ENCODE assay signal across 9 mouse cellular contexts in genomic region chr4:97779003-97779930, GRCm38 (mm10). TPM values are rescaled to one million over a fixed set of nuclear protein-coding genes. Genes with fewer than 3 reads are reported as not detected.
DNase-seq lines count a peak whose midpoint lies in the region; ATAC-seq and TF ChIP-seq lines count a peak whose summit lies in the region.
"Had no signal": no experiment of that assay in that cellular context is flagged by ENCODE, and none has a peak within 500 bp of the region (broad histone marks: within the 10 kb centered on the region; RNA-seq: fewer than 3 reads in every experiment).

No protein-coding gene starts in this region.

- peak overlapping the region; percentile 100 for H3K4me3 ChIP-seq in liver, adult 2 months (ENCODE audit: insufficient read depth, low read depth, low read length)
- H3K4me3 ChIP-seq in forebrain, embryonic 10.5 days, result peak overlapping the region; percentile 81
- peak overlapping the region; percentile 95 for H3K4me3 ChIP-seq in kidney, postnatal 0 days (replicated peaks; ENCODE audit: low read depth, low read length)
- H3K4me3 ChIP-seq in olfactory bulb, adult 2 months (ENCODE audit: insufficient read depth, low read depth, low read length), result peak overlapping the region; percentile 58; the same call in 1 of the 2 replicates
- H3K4me3 ChIP-seq: myocyte had no signal

- no peak for TF ChIP-seq CTCF in liver, adult 2 months (IDR thresholded peaks at IDR 0.05; ENCODE audit: low read depth, low read length)
- TF ChIP-seq CTCF in kidney, postnatal 0 days (IDR thresholded peaks at IDR 0.05; ENCODE audit: low read depth), result no peak
- no peak for TF ChIP-seq CTCF in olfactory bulb, adult 2 months (IDR thresholded peaks at IDR 0.05; ENCODE audit: insufficient read depth, low read depth, low read length)

- no peaks in the 10 kb centered on the region for H3K27me3 ChIP-seq in liver, adult 2 months (ENCODE audit: control insufficient read depth, insufficient read depth, low read length)
- peaks cover 98% of the 10 kb centered on the region for H3K27me3 ChIP-seq in forebrain, embryonic 10.5 days (ENCODE audit: poor library complexity, severe bottlenecking)
- H3K27me3 ChIP-seq in kidney, postnatal 0 days (ENCODE audit: insufficient read depth, low read length), result no peaks in the 10 kb centered on the region; the same call in 1 of the 2 replicates

- peaks cover 11% of the 10 kb centered on the region for H3K9me3 ChIP-seq in forebrain, embryonic 10.5 days
- no peaks in the 10 kb centered on the region for H3K9me3 ChIP-seq in kidney, postnatal 0 days (replicated peaks; ENCODE audit: low read length)

- H3K9ac ChIP-seq in liver, adult 2 months (ENCODE audit: low read depth, low read length), result peak overlapping the region; percentile 100
- H3K9ac ChIP-seq in kidney, postnatal 0 days (ENCODE audit: low read depth, low read length), result peak overlapping the region; percentile 94

- H3K27ac ChIP-seq in liver, adult 2 months (replicated peaks; ENCODE audit: insufficient read depth, low read depth, low read length), result peak overlapping the region; percentile 99
- peak overlapping the region; percentile 95 for H3K27ac ChIP-seq in forebrain, embryonic 10.5 days
- peak overlapping the region; percentile 93 for H3K27ac ChIP-seq in kidney, postnatal 0 days
- H3K27ac ChIP-seq in olfactory bulb, adult 2 months (ENCODE audit: insufficient read depth, low read depth, low read length), result peak overlapping the region; percentile 47

- H3K79me2 ChIP-seq in liver, adult 2 months (ENCODE audit: control insufficient read depth, insufficient read depth, low read length), result peaks cover 13% of the 10 kb centered on the region

- DNase-seq in liver, adult 2 months (ENCODE audit: extremely low read depth, low read depth, low spot score), result peak; percentile 69
- DNase-seq in liver, result no peak
- no peak for DNase-seq in forebrain, embryonic 10.5 days (ENCODE audit: extremely low spot score, low spot score)
- peak; percentile 67 for DNase-seq in kidney, postnatal 0 days (ENCODE audit: low spot score)
- no peak for DNase-seq in cerebellum, postnatal 4 days (ENCODE audit: low spot score in 2 of 2)
- DNase-seq in T-cell, adult 2 months (ENCODE audit: low spot score), result no peak
- no peak for DNase-seq in cerebellum, postnatal 25 days

- H3K36me3 ChIP-seq in liver, adult 2 months (ENCODE audit: control insufficient read depth, insufficient read depth, low read length), result peaks cover 15% of the 10 kb centered on the region
- H3K36me3 ChIP-seq in forebrain, embryonic 10.5 days (replicated peaks), result peaks cover 19% of the 10 kb centered on the region
- H3K36me3 ChIP-seq in kidney, postnatal 0 days (ENCODE audit: insufficient read depth, low read length), result 0 out of 2 replicates have a peak, but pooled peaks cover 3% of the 10 kb centered on the region

- no peak for ATAC-seq in kidney, postnatal 0 days (replicated peaks; ENCODE audit: low FRiP score, low read depth)

- TF ChIP-seq POLR2A in liver, adult 2 months (IDR thresholded peaks at IDR 0.05; ENCODE audit: extremely low read depth, insufficient read depth, low read length), result no peak
- TF ChIP-seq POLR2A in olfactory bulb, adult 2 months (IDR thresholded peaks at IDR 0.05; ENCODE audit: insufficient read depth, low read depth, low read length), result no peak

- peak overlapping the region; percentile 89 for H3K4me2 ChIP-seq in kidney, postnatal 0 days (ENCODE audit: low read length)

- WGBS in liver, adult 2 months, result 11% methylated on average over 18 of the region's 18 CpGs
- WGBS in forebrain, embryonic 10.5 days, result 5% methylated on average over 18 of the region's 18 CpGs
- 17% methylated on average over 18 of the region's 18 CpGs for WGBS in kidney, postnatal 0 days
- 55% methylated on average over 18 of the region's 18 CpGs for WGBS in olfactory bulb, adult 2 months

- peaks cover 20% of the 10 kb centered on the region for H3K4me1 ChIP-seq in liver, adult 2 months (ENCODE audit: control insufficient read depth, insufficient read depth, low read length)
- H3K4me1 ChIP-seq in forebrain, embryonic 10.5 days, result peaks cover 51% of the 10 kb centered on the region
- no peaks in the 10 kb centered on the region; the same call in 1 of the 2 replicates for H3K4me1 ChIP-seq in kidney, postnatal 0 days (replicated peaks; ENCODE audit: insufficient read depth, low read length)
- H3K4me1 ChIP-seq in olfactory bulb, adult 2 months (ENCODE audit: control insufficient read depth, insufficient read depth, low read length), result peaks cover 7% of the 10 kb centered on the region; the same call in 1 of the 2 replicates

RNA-seq across cellular contexts. Expression of gene E130114P18Rik, which starts 1.4 kb away (rescaled TPM):
- total RNA-seq in liver, adult 2 months (2014; rRNA removed), result not detected in 2 replicates
- polyA plus RNA-seq in liver, adult 2 months (2012; rRNA removed), result not detected in 2 replicates
- polyA plus RNA-seq in forebrain, embryonic 10.5 days (2016; fragmentation: Nextera tagmentation; extraction: Ambion mirVana), result 14.3 and 21.3 TPM in 2 replicates
- 0.38 and 0.71 TPM in 2 replicates for polyA plus RNA-seq in kidney, postnatal 0 days (2015; fragmentation: Nextera tagmentation; extraction: Ambion mirVana)
- polyA plus RNA-seq in olfactory bulb, adult 2 months (2012; ENCODE audit: insufficient read depth, insufficient read length, low replicate concordance, missing spikeins), result not detected in 2 replicates
- polyA plus RNA-seq: myocyte had no signal

RNA-seq across cellular contexts. Expression of gene Nfia, which starts 6.7 kb away (rescaled TPM):
- total RNA-seq in liver, adult 2 months (2014; rRNA removed), result 12.5 and 20.0 TPM in 2 replicates
- polyA plus RNA-seq in liver, adult 2 months (2012; rRNA removed), result 31.7 and 32.2 TPM in 2 replicates
- polyA plus RNA-seq in forebrain, embryonic 10.5 days (2016; fragmentation: Nextera tagmentation; extraction: Ambion mirVana), result 10.9 and 17.6 TPM in 2 replicates
- polyA plus RNA-seq in kidney, postnatal 0 days (2015; fragmentation: Nextera tagmentation; extraction: Ambion mirVana), result 25.9 and 29.1 TPM in 2 replicates
- polyA plus RNA-seq in olfactory bulb, adult 2 months (2012; ENCODE audit: insufficient read depth, insufficient read length, low replicate concordance, missing spikeins), result not detected in 2 replicates

Comparison
In these comparisons a context has a peak if more than half of its experiments do, and no peak if none do; other contexts are left out.
1. DNase-seq: peak in liver, adult 2 months (single experiment) and kidney, postnatal 0 days (single experiment); none in liver (single experiment), forebrain, embryonic 10.5 days (single experiment), cerebellum, postnatal 4 days (0 of 2), T-cell, adult 2 months (single experiment) and cerebellum, postnatal 25 days (0 of 2).
2. H3K27ac ChIP-seq: peak in every context shown above with its lines; median percentile 99 in liver, adult 2 months; 95 in forebrain, embryonic 10.5 days; 93 in kidney, postnatal 0 days; 47 in olfactory bulb, adult 2 months.
3. Peak in every context shown above with its lines, with median percentiles within 50 percentile points of each other: H3K4me3 ChIP-seq.